Mouse (Mus musculus): ENCODE data around the gene Ceacam15. TPM values are rescaled to one million over a fixed set of nuclear protein-coding genes. Genes with fewer than 3 reads are reported as not detected.
A peak's percentile ranks its signal among the peaks of the same experiment; 100 is the strongest.
"Not testable (repeated sequence)": the region's sequence is repeated elsewhere in the genome, so short reads cannot be mapped to it uniquely, and the experiment has no call there.

Gene Ceacam15
- not detected for total RNA-seq (2021)
- long read RNA-seq, experiment 1, result 0 reads
- long read RNA-seq, experiment 2, result 0 reads

DNA sequence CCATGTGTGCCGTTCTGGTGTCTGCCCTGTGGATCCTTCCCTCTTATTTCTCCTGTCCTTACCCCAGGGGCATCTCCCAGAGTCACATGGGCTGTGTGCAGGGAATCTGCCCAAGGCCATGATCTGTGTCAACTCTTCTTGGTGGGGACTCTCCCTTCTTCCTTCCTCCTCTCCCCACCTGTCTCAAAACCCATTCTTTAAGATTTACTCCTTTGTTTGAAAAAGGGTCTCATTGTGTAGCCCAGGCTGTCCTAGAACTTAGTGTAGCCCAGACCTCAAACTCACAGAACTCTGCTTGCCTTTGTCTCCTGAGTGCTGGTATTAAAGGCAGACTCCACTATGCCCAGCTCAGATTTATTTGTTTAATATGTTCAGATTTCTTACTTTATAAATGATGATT lies at the start of gene Ceacam15:
TSS of gene Ceacam15 (minus strand) at position 101 of the 400 bp plus-strand sequence.
- intact Hi-C loops (cut with DNase I), result no loop called here
- DNase-seq, result no peak

- not testable (repeated sequence) for DNase-seq
- intact Hi-C loops (cut with DNase I), result loop anchor here (10.0 kb wide), 1 partner anchor 238 kb away; no protein-coding TSS in a partner anchor
Measured at GRCm38 (mm10) chr7:16722490-16722889, 47.0 kb upstream of the Ceacam15 start.

DNA sequence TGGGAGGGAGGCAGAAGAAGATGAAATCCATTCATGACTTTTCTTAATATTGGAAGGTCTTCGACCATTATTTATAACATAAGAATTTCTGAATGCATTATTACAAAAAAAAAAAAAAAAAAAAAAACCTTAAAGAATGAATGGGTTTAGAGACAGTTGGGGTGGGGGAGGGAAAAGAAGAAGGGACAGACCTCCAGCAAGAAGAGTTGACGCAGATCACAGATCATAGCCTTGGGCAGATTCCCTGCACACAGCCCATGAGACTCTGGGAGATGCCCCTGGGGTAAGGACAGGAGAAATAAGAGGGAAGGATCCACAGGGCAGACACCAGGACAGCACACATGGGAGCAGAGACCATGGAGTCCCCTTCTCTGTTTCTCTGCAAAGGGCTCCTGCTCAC lies 46.1 kb upstream of the Ceacam15 start, which contains the start of gene Ceacam9:
TSS of gene Ceacam9 (plus strand) at position 301 of the 400 bp plus-strand sequence.
- no peak for DNase-seq
- intact Hi-C loops (cut with DNase I), result loop anchor here (10.0 kb wide), 1 partner anchor 237 kb away; no protein-coding TSS in a partner anchor

- DNase-seq, result not testable (repeated sequence)
- intact Hi-C loops (cut with DNase I), result loop anchor here (5.0 kb wide), 1 partner anchor 34 kb away; no protein-coding TSS in a partner anchor
Measured at GRCm38 (mm10) chr7:16716456-16717152, 41.1 kb upstream of the Ceacam15 start.

DNA sequence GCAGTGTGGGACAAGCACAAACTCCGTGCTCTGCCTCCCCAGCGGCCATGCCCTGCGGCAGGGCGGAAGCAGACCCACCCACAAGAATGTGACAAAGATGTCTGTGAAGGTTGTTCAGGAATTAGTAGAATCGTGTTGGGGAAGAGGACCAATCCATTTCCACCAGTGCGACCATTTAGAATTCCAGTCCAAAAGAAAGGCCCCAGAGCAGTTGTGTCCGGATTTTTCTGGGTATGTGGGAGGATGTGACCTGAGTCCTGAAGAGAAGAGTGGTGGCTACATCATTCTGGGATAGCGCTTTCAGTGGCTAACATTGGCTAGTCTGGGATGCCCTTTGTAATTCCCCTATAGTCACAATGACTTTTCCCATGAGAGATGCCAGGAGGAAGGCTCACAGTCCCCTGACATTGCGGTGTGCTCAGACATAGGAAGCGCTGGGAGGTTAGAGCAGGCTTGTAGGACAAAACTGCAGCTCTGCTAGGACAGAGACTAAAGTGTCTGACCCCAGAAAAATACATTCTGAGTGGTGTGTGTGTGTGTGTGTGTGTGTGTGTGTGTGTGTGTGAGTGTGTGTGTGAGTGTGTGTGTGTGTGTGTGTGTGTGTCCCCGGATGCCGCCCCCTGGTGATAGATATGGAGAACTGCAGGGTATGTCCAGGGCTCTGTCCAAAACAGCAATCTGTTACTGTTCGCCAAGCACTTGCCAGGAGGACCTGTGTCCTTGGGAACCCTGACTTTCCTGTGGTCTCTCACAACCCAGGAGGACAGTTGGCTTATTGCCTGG lies 37.3 kb upstream of the Ceacam15 start:
- DNase-seq, result no peak
- intact Hi-C loops (cut with DNase I), result no loop called here

- DNase-seq, result no peak
- intact Hi-C loops (cut with DNase I), result no loop called here
Measured at GRCm38 (mm10) chr7:16710604-16711003, 35.1 kb upstream of the Ceacam15 start.

- intact Hi-C loops (cut with DNase I), result no loop called here
- no peak for DNase-seq
Measured at GRCm38 (mm10) chr7:16708244-16708643, 32.7 kb upstream of the Ceacam15 start.

DNA sequence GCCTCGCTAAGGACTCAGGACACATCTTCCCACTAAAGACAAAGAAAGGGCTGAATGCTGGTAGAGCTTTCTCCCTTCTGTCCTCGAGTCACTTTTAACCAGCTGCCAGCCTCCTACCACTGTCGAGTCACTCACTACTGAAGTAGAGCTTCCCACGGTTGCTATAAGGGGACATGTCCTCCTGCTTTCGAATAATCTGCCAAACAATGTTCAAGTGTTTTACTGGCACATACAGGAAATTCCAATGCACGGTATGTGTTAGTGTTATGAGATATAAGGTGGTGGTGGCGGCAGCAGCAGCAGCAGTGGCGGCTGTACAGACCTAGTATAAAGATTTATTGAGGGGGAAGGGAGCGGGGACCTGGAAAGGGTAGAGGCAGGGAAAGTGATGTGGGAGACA lies 30.9 kb upstream of the Ceacam15 start:
- intact Hi-C loops (cut with DNase I), result no loop called here
- DNase-seq, result no peak

GRCm38 (mm10) chr7:16700583-16700982 lies 25.1 kb upstream of the Ceacam15 start:
- no peak for DNase-seq
- intact Hi-C loops (cut with DNase I), result no loop called here

GRCm38 (mm10) chr7:16699042-16699441 lies 23.5 kb upstream of the Ceacam15 start:
- intact Hi-C loops (cut with DNase I), result loop anchor here (5.0 kb wide), 2 partner anchors 33 to 52 kb away; no protein-coding TSS in a partner anchor

DNA sequence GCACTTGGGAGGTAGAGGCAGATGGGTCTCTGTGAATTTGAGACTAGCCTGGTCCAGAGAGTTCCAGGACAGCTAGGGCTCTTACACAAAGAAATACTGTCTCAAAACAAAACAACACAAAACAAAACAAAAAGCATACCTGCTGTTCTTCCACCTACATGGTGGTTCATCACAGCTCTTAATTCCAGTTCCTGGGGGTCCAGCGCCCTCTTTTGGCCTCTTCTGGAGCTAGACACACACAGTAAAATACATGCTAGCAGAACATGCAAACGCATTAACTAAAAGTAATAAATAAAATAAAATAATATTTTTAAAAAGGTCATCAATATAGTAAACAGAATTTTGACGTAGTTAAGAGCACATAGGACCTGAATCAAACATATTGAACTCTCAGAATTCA lies 19.5 kb upstream of the Ceacam15 start:
- intact Hi-C loops (cut with DNase I), result loop anchor here (1.0 to 5.0 kb wide), 3 partner anchors 37 to 66 kb away; no protein-coding TSS in a partner anchor
- peak; percentile 16 to 18 for DNase-seq

More at GRCm38 (mm10) chr7:16699042-16699441, 23.5 kb upstream of the Ceacam15 start:
- DNase-seq, result no peak

DNA sequence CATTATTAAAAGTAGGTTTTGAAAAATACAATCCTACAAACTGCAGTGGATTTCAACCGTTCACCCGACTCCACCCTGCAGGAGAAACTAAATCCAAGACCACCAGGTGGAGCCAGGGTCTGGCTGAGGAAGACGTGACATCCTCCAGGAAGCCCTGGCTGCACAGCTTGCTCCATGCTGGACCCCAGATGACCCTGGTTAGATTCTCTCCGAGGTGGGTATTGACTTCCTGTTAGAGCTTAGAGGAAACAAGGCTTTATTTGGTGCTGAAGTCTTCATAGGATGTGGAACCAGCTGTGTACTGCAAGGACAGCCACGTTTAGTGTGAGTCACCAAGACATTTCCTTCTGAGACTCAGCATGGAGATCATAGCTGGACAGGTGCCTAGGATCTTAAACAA lies 13.7 kb upstream of the Ceacam15 start:
- DNase-seq, result no peak
- intact Hi-C loops (cut with DNase I), result loop anchor here (10.0 kb wide), 1 partner anchor 214 kb away; the partner anchor contains the start of gene Npas1

GRCm38 (mm10) chr7:16680194-16680593 lies 4.7 kb upstream of the Ceacam15 start:
- intact Hi-C loops (cut with DNase I), result loop anchor here (5.0 to 10.0 kb wide), 2 partner anchors 37 to 205 kb away; partner anchors contain the start of gene Npas1
- DNase-seq, result not testable (repeated sequence)

GRCm38 (mm10) chr7:16674699-16675098 lies 806 bp downstream of the Ceacam15 start:
- intact Hi-C loops (cut with DNase I); DNase-seq: not testable (repeated sequence)

- no peak for DNase-seq
- intact Hi-C loops (cut with DNase I), result no loop called here
Measured at GRCm38 (mm10) chr7:16673823-16674222, 1.7 kb downstream of the Ceacam15 start.

- DNase-seq; intact Hi-C loops (cut with DNase I): not testable (repeated sequence)
Measured at GRCm38 (mm10) chr7:16668331-16668930, 7.1 kb downstream of the Ceacam15 start.

DNA sequence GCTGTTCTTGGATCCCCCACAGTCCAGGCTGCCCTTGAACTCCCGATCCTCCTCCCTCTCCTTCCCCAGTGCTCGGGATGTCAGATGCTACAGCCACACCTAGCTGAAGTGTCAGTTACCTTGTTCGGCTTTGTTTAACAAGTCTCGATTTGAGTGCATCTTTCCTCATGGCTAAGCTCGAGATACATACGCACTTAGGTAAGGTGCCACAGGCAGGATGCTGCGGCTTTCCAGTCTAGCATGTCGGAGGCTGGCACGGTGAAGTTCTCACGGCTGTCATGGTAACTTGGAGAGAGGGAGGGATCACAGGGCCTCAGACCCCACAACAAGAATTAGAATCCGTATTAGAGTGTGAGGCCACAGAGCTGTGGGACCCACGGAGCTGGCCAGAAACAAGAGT lies 31.2 kb downstream of the Ceacam15 start:
- no peak for DNase-seq
- intact Hi-C loops (cut with DNase I), result no loop called here

DNA sequence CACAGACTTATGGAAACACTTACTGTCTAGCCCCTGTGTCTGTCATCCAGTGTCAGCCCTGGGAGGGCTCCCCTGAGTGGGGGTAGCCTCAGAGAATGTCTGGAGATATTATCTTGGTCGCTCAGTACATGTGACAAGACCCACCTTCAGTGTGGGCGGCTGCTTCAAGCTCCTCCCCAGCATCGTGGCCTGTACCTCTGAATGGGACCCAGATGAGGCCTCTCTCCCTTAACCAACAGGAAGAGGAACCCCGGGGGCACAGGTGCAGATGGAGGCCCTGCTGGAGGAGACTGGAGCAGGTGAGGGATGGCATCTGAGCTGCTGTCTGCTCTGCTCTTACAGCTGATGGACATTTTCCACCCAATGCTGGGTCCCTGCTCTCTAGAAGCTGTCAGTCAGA lies 32.4 kb downstream of the Ceacam15 start:
- DNase-seq; intact Hi-C loops (cut with DNase I): not testable (repeated sequence)

- peak; percentile 69 to 80 for DNase-seq
- intact Hi-C loops (cut with DNase I), result no loop called here
Measured at GRCm38 (mm10) chr7:16639028-16639427, 36.5 kb downstream of the Ceacam15 start.

GRCm38 (mm10) chr7:16635116-16635515 lies 40.4 kb downstream of the Ceacam15 start:
- DNase-seq, result no peak
- intact Hi-C loops (cut with DNase I), result no loop called here

Measured in gastrocnemius, postnatal 36 days (tissue).